Mouse (Mus musculus): ENCODE data around the gene Kcnip4.

- TF ChIP-seq CTCF (IDR thresholded peaks at IDR 0.05; ENCODE audit: borderline replicate concordance, control insufficient read depth, extremely low read depth, insufficient read depth, low read length, poor library complexity) (no peak), POLR2A (IDR thresholded peaks at IDR 0.05; ENCODE audit: control insufficient read depth, extremely low read depth, insufficient read depth, low read length, poor library complexity) (no peak)
Measured at GRCm38 (mm10) chr5:49259356-49259755, 265.4 kb downstream of the Kcnip4 start.

All from thymus, adult 2 months (tissue).